Mouse (Mus musculus) ES-Bruce4 (cell line): Measurements from ENCODE around the gene Aamp. TPM values are rescaled to one million over a fixed set of nuclear protein-coding genes. Genes with fewer than 3 reads are reported as not detected.

Experiments
- H3K27ac ChIP-seq: 2 replicates; pipeline ENCODE4 v1.5.1; 2012; ENCODE audit warnings: low read length, inconsistent platforms; ENCODE audit not compliant: insufficient read depth
- H3K27me3 ChIP-seq: 2 replicates; pipeline ENCODE4 v1.6.1; 2012; ENCODE audit warnings: mild to moderate bottlenecking, low read length, inconsistent platforms; ENCODE audit not compliant: control insufficient read depth, poor library complexity, insufficient read depth, severe bottlenecking
- H3K36me3 ChIP-seq: 2 replicates; pipeline ENCODE4 v1.6.1; 2012; ENCODE audit warnings: inconsistent platforms, mild to moderate bottlenecking, low read length, moderate library complexity; ENCODE audit not compliant: control insufficient read depth, poor library complexity, insufficient read depth, severe bottlenecking
- H3K4me1 ChIP-seq: one replicate; pipeline ENCODE4 v1.8.1; 2011; ENCODE audit warnings: low read length; ENCODE audit not compliant: control insufficient read depth, insufficient read depth
- H3K4me3 ChIP-seq: 2 replicates; pipeline ENCODE4 v1.5.1; 2011; ENCODE audit warnings: low read depth, mild to moderate bottlenecking, low read length
- H3K9ac ChIP-seq: 2 replicates; pipeline ENCODE4 v1.6.1; 2012; ENCODE audit warnings: low read depth, mild to moderate bottlenecking, inconsistent platforms; ENCODE audit not compliant: poor library complexity, severe bottlenecking
- H3K9me3 ChIP-seq: replicated peaks from 2 replicates; pipeline ENCODE4 v1.6.1; 2012; ENCODE audit warnings: mild to moderate bottlenecking, low read length, inconsistent platforms; ENCODE audit not compliant: control insufficient read depth, poor library complexity, insufficient read depth, severe bottlenecking
- CTCF ChIP-seq: IDR thresholded peaks from one replicate; pipeline ENCODE4 v1.8.1; 2011; ENCODE audit warnings: low read depth, low read length
- EP300 ChIP-seq: IDR thresholded peaks from 2 replicates; pipeline ENCODE4 v1.6.1; 2011; ENCODE audit warnings: low read depth, low read length; ENCODE audit not compliant: insufficient read depth
- POLR2A ChIP-seq: IDR thresholded peaks from one replicate; pipeline ENCODE4 v1.8.1; 2011; ENCODE audit warnings: low read length; ENCODE audit not compliant: insufficient read depth
- polyA plus RNA-seq: library from polyadenylated mRNA; stranded (reverse); fragments of >200 nt; gene quantifications from 2 replicates; pipeline ENCODE4 v1.2.4, GENCODE M21; 2011; ENCODE audit warnings: low read depth; ENCODE audit not compliant: missing spikeins, insufficient read depth, insufficient read length

The Aamp gene
- polyA plus RNA-seq, 1 experiment = 96.3 TPM

GRCm38 (mm10) chr1:74298157-74298750, 13.7 kb upstream of the Aamp start:
- H3K9ac ChIP-seq = no peak overlapping the region
- no peak overlapping the region for H3K27ac ChIP-seq
- no peaks in the 10 kb centered on the region for H3K9me3 ChIP-seq
- no peak for TF ChIP-seq CTCF
- TF ChIP-seq EP300 = no peak
- TF ChIP-seq POLR2A = no peak
- H3K4me3 ChIP-seq = no peak overlapping the region
- 0 out of 2 replicates have a peak, but pooled peaks cover 3% of the 10 kb centered on the region for H3K36me3 ChIP-seq
- H3K4me1 ChIP-seq = peaks cover 10% of the 10 kb centered on the region
- H3K27me3 ChIP-seq = no peaks in the 10 kb centered on the region

GRCm38 (mm10) chr1:74297269-74297668, 12.7 kb upstream of the Aamp start:
- Histone ChIP-seq H3K4me3 (no peak overlapping the region), H3K27me3 (no peaks in the 10 kb centered on the region), H3K36me3 (0 out of 2 replicates have a peak, but pooled peaks cover 3% of the 10 kb centered on the region), H3K4me1 (peaks cover 7% of the 10 kb centered on the region), H3K9ac (no peak overlapping the region), H3K27ac (no peak overlapping the region), H3K9me3 (no peaks in the 10 kb centered on the region)
- TF ChIP-seq POLR2A = no peak
- TF ChIP-seq EP300 = no peak
- TF ChIP-seq CTCF = no peak

GRCm38 (mm10) chr1:74296477-74296876, 11.9 kb upstream of the Aamp start:
- Histone ChIP-seq H3K9ac (no peak overlapping the region), H3K27ac (no peak overlapping the region), H3K27me3 (no peaks in the 10 kb centered on the region), H3K36me3 (0 out of 2 replicates have a peak, but pooled peaks cover 3% of the 10 kb centered on the region), H3K4me1 (peaks cover 7% of the 10 kb centered on the region), H3K4me3 (no peak overlapping the region), H3K9me3 (no peaks in the 10 kb centered on the region)
- TF ChIP-seq EP300 (no peak), POLR2A (no peak), CTCF (no peak)

- no peak overlapping the region for H3K27ac ChIP-seq
- no peak for TF ChIP-seq EP300
- no peak for TF ChIP-seq POLR2A
- TF ChIP-seq CTCF = no peak
- peaks cover 7% of the 10 kb centered on the region for H3K4me1 ChIP-seq
- H3K9me3 ChIP-seq = no peaks in the 10 kb centered on the region
- H3K4me3 ChIP-seq = no peak overlapping the region
- H3K27me3 ChIP-seq = no peaks in the 10 kb centered on the region
- 0 out of 2 replicates have a peak, but pooled peaks cover 8% of the 10 kb centered on the region for H3K36me3 ChIP-seq
- H3K9ac ChIP-seq = no peak overlapping the region
Observed at GRCm38 (mm10) chr1:74295456-74296171, 11.1 kb upstream of the Aamp start.

- Histone ChIP-seq H3K9me3 (no peaks in the 10 kb centered on the region), H3K27me3 (no peaks in the 10 kb centered on the region), H3K4me3 (no peak overlapping the region), H3K36me3 (peaks cover 12% of the 10 kb centered on the region; the same call in 1 of the 2 replicates), H3K9ac (no peak overlapping the region), H3K4me1 (peaks cover 7% of the 10 kb centered on the region), H3K27ac (no peak overlapping the region)
- TF ChIP-seq POLR2A = no peak
- TF ChIP-seq CTCF = no peak
- no peak for TF ChIP-seq EP300
Observed at GRCm38 (mm10) chr1:74294733-74295455, 10.4 kb upstream of the Aamp start.
